Mouse (Mus musculus) E14TG2a.4 (cell line): ENCODE results near the gene Wee1.
A peak's percentile ranks its signal among the peaks of the same experiment; 100 is the strongest.

Experiments
- H3K27me3 ChIP-seq: 2 replicates; pipeline ENCODE4 v1.6.1; 2014; ENCODE audit warnings: low read length, control low read depth; ENCODE audit not compliant: insufficient read depth
- H3K36me3 ChIP-seq: 2 replicates; pipeline ENCODE4 v1.6.1; 2014; ENCODE audit warnings: low read length, control low read depth; ENCODE audit not compliant: insufficient read depth
- H3K4me1 ChIP-seq: replicated peaks from 2 replicates; pipeline ENCODE4 v1.6.1; 2014; ENCODE audit warnings: low read depth, low read length, control low read depth
- H3K4me3 ChIP-seq: replicated peaks from 2 replicates; pipeline ENCODE4 v1.5.1; 2014; ENCODE audit warnings: mild to moderate bottlenecking, low read length
- H3K9me3 ChIP-seq: 2 replicates; pipeline ENCODE4 v1.6.1; 2014; ENCODE audit warnings: low read length, control low read depth
- CTCF ChIP-seq: conservative IDR thresholded peaks from 2 replicates; pipeline ENCODE4 v1.5.1; 2014; ENCODE audit warnings: low read length
- NANOG ChIP-seq: IDR thresholded peaks from 2 replicates; pipeline ENCODE4 v1.6.1; 2014; ENCODE audit warnings: borderline replicate concordance, low read length, mixed read lengths
- POU5F1 ChIP-seq: IDR thresholded peaks from 2 replicates; pipeline ENCODE4 v1.6.1; 2014; ENCODE audit warnings: low read length, borderline replicate concordance

Wee1 gene

GRCm38 (mm10) chr7:110163024-110163423 is 41.2 kb downstream of the Wee1 start:
- TF ChIP-seq NANOG (no peak), CTCF (peak; percentile 39)
- Histone ChIP-seq H3K9me3 (no peaks in the 10 kb centered on the region), H3K27me3 (no peaks in the 10 kb centered on the region)

GRCm38 (mm10) chr7:110164103-110164681 is 42.3 kb downstream of the Wee1 start:
- H3K4me3 ChIP-seq = peak overlapping the region; percentile 77
- TF ChIP-seq CTCF = peak; percentile 34
- no peak for TF ChIP-seq POU5F1
- TF ChIP-seq NANOG = no peak

More at GRCm38 (mm10) chr7:110163024-110163423, 41.2 kb downstream of the Wee1 start:
- peaks cover 52% of the 10 kb centered on the region for H3K4me1 ChIP-seq
- no peaks in the 10 kb centered on the region for H3K36me3 ChIP-seq
- no peak overlapping the region for H3K4me3 ChIP-seq

GRCm38 (mm10) chr7:110164712-110165122 is 42.9 kb downstream of the Wee1 start:
- H3K36me3 ChIP-seq = no peaks in the 10 kb centered on the region
- no peaks in the 10 kb centered on the region for H3K27me3 ChIP-seq
- peak overlapping the region; percentile 77 for H3K4me3 ChIP-seq
- TF ChIP-seq NANOG (no peak), CTCF (peak; percentile 40), POU5F1 (no peak)
- H3K9me3 ChIP-seq = no peaks in the 10 kb centered on the region
- H3K4me1 ChIP-seq = peaks cover 60% of the 10 kb centered on the region

More at GRCm38 (mm10) chr7:110164103-110164681, 42.3 kb downstream of the Wee1 start:
- no peaks in the 10 kb centered on the region for H3K36me3 ChIP-seq
- H3K27me3 ChIP-seq = no peaks in the 10 kb centered on the region
- H3K4me1 ChIP-seq = peaks cover 60% of the 10 kb centered on the region
- no peaks in the 10 kb centered on the region for H3K9me3 ChIP-seq

- Histone ChIP-seq H3K27me3 (no peaks in the 10 kb centered on the region), H3K9me3 (no peaks in the 10 kb centered on the region), H3K4me3 (no peak overlapping the region; the same call in 1 of the 2 replicates), H3K4me1 (peaks cover 60% of the 10 kb centered on the region), H3K36me3 (no peaks in the 10 kb centered on the region)
- no peak for TF ChIP-seq POU5F1
- no peak for TF ChIP-seq NANOG
- no peak for TF ChIP-seq CTCF
Observed at GRCm38 (mm10) chr7:110166233-110166632, 44.4 kb downstream of the Wee1 start.

GRCm38 (mm10) chr7:110179208-110179607 is 57.4 kb downstream of the Wee1 start:
- peaks cover under 1% of the 10 kb centered on the region; the same call in 1 of the 2 replicates for H3K36me3 ChIP-seq
- TF ChIP-seq NANOG = no peak
- TF ChIP-seq POU5F1 = no peak
- TF ChIP-seq CTCF = no peak
- H3K9me3 ChIP-seq = no peaks in the 10 kb centered on the region
- no peaks in the 10 kb centered on the region for H3K27me3 ChIP-seq
- no peak overlapping the region for H3K4me3 ChIP-seq
- H3K4me1 ChIP-seq = peaks cover 43% of the 10 kb centered on the region

GRCm38 (mm10) chr7:110180613-110181012 is 58.8 kb downstream of the Wee1 start:
- Histone ChIP-seq H3K4me3 (no peak overlapping the region), H3K4me1 (peaks cover 47% of the 10 kb centered on the region), H3K36me3 (peaks cover 4% of the 10 kb centered on the region; the same call in 1 of the 2 replicates), H3K27me3 (no peaks in the 10 kb centered on the region), H3K9me3 (no peaks in the 10 kb centered on the region)
- TF ChIP-seq CTCF = no peak
- TF ChIP-seq POU5F1 = no peak
- no peak for TF ChIP-seq NANOG

- peaks cover 4% of the 10 kb centered on the region; the same call in 1 of the 2 replicates for H3K36me3 ChIP-seq
- H3K9me3 ChIP-seq = no peaks in the 10 kb centered on the region
- peak overlapping the region; percentile 68 for H3K4me3 ChIP-seq
- peaks cover 50% of the 10 kb centered on the region for H3K4me1 ChIP-seq
- TF ChIP-seq CTCF (no peak), NANOG (no peak; the same call in 1 of the 2 replicates), POU5F1 (no peak)
- no peaks in the 10 kb centered on the region for H3K27me3 ChIP-seq
Observed at GRCm38 (mm10) chr7:110181446-110181845, 59.6 kb downstream of the Wee1 start.

GRCm38 (mm10) chr7:110184608-110185007 is 62.8 kb downstream of the Wee1 start:
- no peaks in the 10 kb centered on the region for H3K27me3 ChIP-seq
- peaks cover 8% of the 10 kb centered on the region; the same call in 1 of the 2 replicates for H3K36me3 ChIP-seq
- no peak overlapping the region for H3K4me3 ChIP-seq
- TF ChIP-seq NANOG = no peak
- no peak for TF ChIP-seq POU5F1
- TF ChIP-seq CTCF = no peak
- no peaks in the 10 kb centered on the region for H3K9me3 ChIP-seq
- peaks cover 60% of the 10 kb centered on the region for H3K4me1 ChIP-seq
